Comparison of ENCODE assay signal across 10 mouse cellular contexts in the genomic region with DNA sequence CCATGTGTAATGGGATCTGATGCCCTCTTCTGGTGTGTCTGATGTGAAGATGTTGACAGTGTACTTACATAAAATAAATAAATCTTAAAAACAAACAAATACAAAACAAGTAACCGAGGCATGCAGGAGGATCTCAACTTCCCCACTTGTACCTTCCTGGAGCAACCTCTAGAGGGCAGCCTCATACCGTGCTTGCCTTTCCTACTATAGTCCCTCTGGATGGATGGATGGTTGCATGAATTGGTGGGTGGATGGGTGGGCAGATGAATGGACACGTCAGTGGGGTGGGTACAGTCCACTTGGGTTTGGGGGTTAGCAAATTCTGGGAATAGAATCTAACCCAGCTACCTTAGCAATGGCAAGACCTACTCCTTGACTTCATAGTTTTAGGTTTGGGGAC. TPM values are rescaled to one million over a fixed set of nuclear protein-coding genes. Genes with fewer than 3 reads are reported as not detected.
A peak's percentile ranks its signal among the peaks of the same experiment; 100 is the strongest.
DNase-seq lines count a peak whose midpoint lies in the region; ATAC-seq and TF ChIP-seq lines count a peak whose summit lies in the region.
"Had no signal": no experiment of that assay in that cellular context is flagged by ENCODE, and none has a peak within 500 bp of the region (broad histone marks: within the 10 kb centered on the region; RNA-seq: fewer than 3 reads in every experiment).

No protein-coding gene starts in this region.

- intact Hi-C loops in heart, postnatal 36 days (cut with DNase I), result loop anchor here (1.0 to 5.0 kb wide), 3 partner anchors 34 to 216 kb away; no protein-coding TSS in a partner anchor

- TF ChIP-seq POLR2A in thymus, adult 2 months (IDR thresholded peaks at IDR 0.05; ENCODE audit: control insufficient read depth, extremely low read depth, insufficient read depth, low read length, poor library complexity), result no peak

- no peaks in the 10 kb centered on the region for H3K36me3 ChIP-seq in thymus, adult 2 months (ENCODE audit: control insufficient read depth, insufficient read depth, low read length)
- H3K36me3 ChIP-seq: limb, embryonic 13.5 days; stomach, embryonic 15.5 days had no signal

- H3K4me3 ChIP-seq in thymus, adult 2 months (ENCODE audit: control insufficient read depth, insufficient read depth, low read length), result no peak overlapping the region
- H3K4me3 ChIP-seq: limb, embryonic 13.5 days; stomach, embryonic 15.5 days had no signal

- no peak for TF ChIP-seq CTCF in thymus, adult 2 months (IDR thresholded peaks at IDR 0.05; ENCODE audit: borderline replicate concordance, control insufficient read depth, extremely low read depth, insufficient read depth, low read length, poor library complexity)

- 5% methylated on average over 3 of the region's 3 CpGs for whole genome bisulfite sequencing in thymus, adult 2 months

- no peak for DNase-seq in frontal cortex, postnatal 10 days (ENCODE audit: low spot score in 2 of 2)
- peak; percentile 35 for DNase-seq in thymus, adult 2 months
- no peak for DNase-seq in thymus, adult 18-20 months
- peak; percentile 73 for DNase-seq in embryo, embryonic 10 days (ENCODE audit: low spot score)
- peak; percentile 42 to 51 for DNase-seq in heart, postnatal 36 days
- DNase-seq in lung, adult 18-20 months, result peak; percentile 29 to 44
- peak; percentile 22 to 67 for DNase-seq in spleen, postnatal 4 days (ENCODE audit: low spot score in 2 of 2)

- H3K4me1 ChIP-seq in thymus, adult 2 months (replicated peaks; ENCODE audit: control insufficient read depth, insufficient read depth, low read length), result no peaks in the 10 kb centered on the region
- H3K4me1 ChIP-seq: limb, embryonic 13.5 days; stomach, embryonic 15.5 days had no signal

- peak; percentile 50; the same call in 1 of the 2 replicates for ATAC-seq in frontal cortex, adult (ENCODE audit: low TSS enrichment)

- no peaks in the 10 kb centered on the region for H3K27me3 ChIP-seq in thymus, adult 2 months (ENCODE audit: control insufficient read depth, insufficient read depth, low read length)
- H3K27me3 ChIP-seq: stomach, embryonic 15.5 days had no signal

- no peak overlapping the region; the same call in 1 of the 2 replicates for H3K27ac ChIP-seq in thymus, adult 2 months (ENCODE audit: control insufficient read depth, insufficient read depth, low read length)
- H3K27ac ChIP-seq: limb, embryonic 13.5 days; stomach, embryonic 15.5 days had no signal

RNA-seq across cellular contexts. Expression of gene Atp5g1, which starts 17.9 kb away (rescaled TPM):
- 330 and 650 TPM in 2 replicates for polyA plus RNA-seq in thymus, adult 2 months (2012; rRNA removed)
- total RNA-seq in heart, postnatal 36 days (2021), result 1,000 to 10,000 TPM; 3,285 to 3,604 TPM

RNA-seq across cellular contexts. Expression of gene Calcoco2, which starts 18.4 kb away (rescaled TPM):
- not detected in 2 replicates for polyA plus RNA-seq in thymus, adult 2 months (2012; rRNA removed)
- total RNA-seq in heart, postnatal 36 days (2021), result not detected
- polyA plus RNA-seq: limb, embryonic 13.5 days had no signal

RNA-seq across cellular contexts. Expression of gene Ube2z, which starts 28.2 kb away (rescaled TPM):
- polyA plus RNA-seq in thymus, adult 2 months (2012; rRNA removed), result 43.3 and 47.9 TPM in 2 replicates
- total RNA-seq in heart, postnatal 36 days (2021), result 10 to 100 TPM; 30.7 to 32.1 TPM

RNA-seq across cellular contexts. Expression of gene Ttll6, which starts 40.2 kb away (rescaled TPM):
- polyA plus RNA-seq in thymus, adult 2 months (2012; rRNA removed), result 0.17 and 0.28 TPM in 2 replicates
- not detected for total RNA-seq in heart, postnatal 36 days (2021)
- polyA plus RNA-seq: limb, embryonic 13.5 days had no signal

RNA-seq across cellular contexts. Expression of gene Snf8, which starts 58.7 kb away (rescaled TPM):
- 28.7 and 30.3 TPM in 2 replicates for polyA plus RNA-seq in thymus, adult 2 months (2012; rRNA removed)
- total RNA-seq in heart, postnatal 36 days (2021), result 10 to 100 TPM; 44.1 to 46.2 TPM

Comparison
In these comparisons a context has a peak if more than half of its experiments do, and no peak if none do; other contexts are left out.
1. DNase-seq: peak in thymus, adult 2 months (single experiment), embryo, embryonic 10 days (single experiment), heart, postnatal 36 days (2 of 2), lung, adult 18-20 months (2 of 2) and spleen, postnatal 4 days (2 of 2); none in frontal cortex, postnatal 10 days (0 of 2) and thymus, adult 18-20 months (0 of 2).